Mouse (Mus musculus) CH12.LX (cell line): Measurements from ENCODE around the gene 3830406C13Rik.

Source experiments
- BHLHE40 ChIP-seq: IDR thresholded peaks from 2 replicates; pipeline ENCODE4 v1.6.1; 2011; ENCODE audit warnings: mild to moderate bottlenecking, low read depth, low read length, improper control_type of control experiment
- CTCF ChIP-seq, 2 experiments: IDR thresholded peaks in 1 of 2; conservative IDR thresholded peaks in 1 of 2; 2 replicates each; pipeline ENCODE4 v1.5.1; 2011 to 2012; ENCODE audit warnings: low read depth in 2 of 2, low read length in 2 of 2, improper control_type of control experiment in 1 of 2, inconsistent platforms in 1 of 2, mild to moderate bottlenecking in 1 of 2, moderate library complexity in 1 of 2
- IRF4 ChIP-seq: IDR thresholded peaks from 2 replicates; pipeline ENCODE4 v1.6.1; 2014; ENCODE audit warnings: low read depth, mild to moderate bottlenecking, inconsistent platforms, low read length, improper control_type of control experiment
- JUN ChIP-seq: IDR thresholded peaks from 2 replicates; pipeline ENCODE4 v1.6.1; 2011; ENCODE audit warnings: low read depth, mild to moderate bottlenecking, low read length, improper control_type of control experiment, moderate library complexity; ENCODE audit not compliant: insufficient read depth
- POLR2A ChIP-seq: IDR thresholded peaks from 2 replicates; pipeline ENCODE4 v1.6.1; 2011; ENCODE audit warnings: low read depth, mild to moderate bottlenecking, improper control_type of control experiment, low read length
- RCOR1 ChIP-seq: conservative IDR thresholded peaks from 2 replicates; pipeline ENCODE4 v1.6.1; 2012; ENCODE audit warnings: low read depth, mild to moderate bottlenecking, inconsistent platforms, low read length, improper control_type of control experiment
- USF1 ChIP-seq: IDR thresholded peaks from 2 replicates; pipeline ENCODE4 v1.6.1; 2014; ENCODE audit warnings: low read depth, mild to moderate bottlenecking, inconsistent platforms, low read length, improper control_type of control experiment
- ZC3H11A ChIP-seq: IDR thresholded peaks from 2 replicates; pipeline ENCODE4 v1.6.1; 2012; ENCODE audit warnings: low read depth, mild to moderate bottlenecking, inconsistent platforms, low read length, improper control_type of control experiment
- ZMIZ1 ChIP-seq: IDR thresholded peaks from 2 replicates; pipeline ENCODE4 v1.6.1; 2012; ENCODE audit warnings: low read depth, mild to moderate bottlenecking, inconsistent platforms, low read length, improper control_type of control experiment

DNA sequence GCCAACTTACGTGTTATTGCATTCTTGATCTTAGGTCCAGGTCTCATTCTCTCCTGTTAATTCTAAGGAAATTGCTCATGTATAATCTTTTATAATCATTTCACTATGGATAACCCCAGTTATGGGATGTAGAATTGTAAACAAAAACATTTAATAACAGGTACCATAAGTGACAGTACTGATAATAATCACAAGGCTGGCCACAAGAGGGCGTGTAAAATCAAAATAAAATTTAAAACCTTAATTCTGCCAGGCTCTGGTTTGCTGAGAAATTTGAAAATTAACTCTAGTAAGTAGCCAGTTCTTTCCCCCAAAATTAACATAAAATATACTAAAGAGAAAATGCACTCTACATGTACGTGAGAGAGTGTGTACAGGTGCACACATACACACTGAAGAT lies 16.7 kb downstream of the 3830406C13Rik start:
- no peak for TF ChIP-seq POLR2A
- TF ChIP-seq IRF4, result no peak
- peak in 1 of 2 experiments; percentile 32; a peak in 2 of 4 replicates for TF ChIP-seq CTCF (conservative IDR thresholded peaks at IDR 0.05 in 1 of 2, IDR thresholded peaks at IDR 0.05 in 1 of 2; ENCODE audit: low read depth in 2 of 2, low read length in 2 of 2)
- no peak for TF ChIP-seq USF1
- no peak for TF ChIP-seq RCOR1
- no peak for TF ChIP-seq BHLHE40
- no peak for TF ChIP-seq ZMIZ1
- TF ChIP-seq ZC3H11A, result no peak
- no peak for TF ChIP-seq JUN
